Mouse (Mus musculus) intestine, postnatal 0 days (tissue): ENCODE data around the gene Mcoln2. TPM values are rescaled to one million over a fixed set of nuclear protein-coding genes. Genes with fewer than 3 reads are reported as not detected.

Source experiments
- ATAC-seq: fragments of 200-750 bp; cut with Nextera tagmentation; 2 replicates; pipeline ENCODE4 v1.8.0; 2017; ENCODE audit warnings: mild to moderate bottlenecking, moderate TSS enrichment, moderate library complexity
- H3K27ac ChIP-seq: fragments of 300-500 bp; sonication (generic); 2 replicates; pipeline ENCODE4 v1.5.1; 2014; ENCODE audit warnings: mild to moderate bottlenecking, low read depth, low read length, moderate library complexity
- H3K27me3 ChIP-seq: fragments of 300-500 bp; sonication (generic); replicated peaks from 2 replicates; pipeline ENCODE4 v1.6.1; 2014; ENCODE audit warnings: low read length, mixed read lengths; ENCODE audit not compliant: control insufficient read depth, insufficient read depth
- H3K36me3 ChIP-seq: fragments of 300-500 bp; sonication (generic); 2 replicates; pipeline ENCODE4 v1.6.1; 2014; ENCODE audit warnings: mild to moderate bottlenecking, moderate library complexity; ENCODE audit not compliant: control insufficient read depth, insufficient read depth
- H3K4me1 ChIP-seq: fragments of 300-500 bp; sonication (generic); replicated peaks from 2 replicates; pipeline ENCODE4 v1.6.1; 2014; ENCODE audit warnings: antibody characterized with exemption, low read length, mixed read lengths; ENCODE audit not compliant: control insufficient read depth, insufficient read depth
- H3K4me2 ChIP-seq: fragments of 300-500 bp; sonication (generic); replicated peaks from 2 replicates; pipeline ENCODE4 v1.6.1; 2014; ENCODE audit warnings: low read depth, mild to moderate bottlenecking, moderate library complexity
- H3K4me3 ChIP-seq: fragments of 300-500 bp; sonication (generic); 2 replicates; pipeline ENCODE4 v1.5.1; 2014; ENCODE audit warnings: low read depth, low read length
- H3K9ac ChIP-seq: fragments of 300-500 bp; sonication (generic); 2 replicates; pipeline ENCODE4 v1.6.1; 2014; ENCODE audit warnings: mild to moderate bottlenecking, low read depth, low read length
- H3K9me3 ChIP-seq: fragments of 300-500 bp; sonication (generic); 2 replicates; pipeline ENCODE4 v1.6.1; 2016; ENCODE audit warnings: mixed run types; ENCODE audit not compliant: control insufficient read depth
- CTCF ChIP-seq: sonication (generic); IDR thresholded peaks from 2 replicates; pipeline ENCODE4 v1.5.1; 2016; ENCODE audit warnings: low read depth, mild to moderate bottlenecking, control low read depth, antibody characterized with exemption, moderate library complexity
- WGBS: fragments of 180-500 bp; shearing (Covaris S2); extraction: QIAGEN DNeasy Blood & Tissue Kit; methylation state at CpG from one replicate; pipeline ENCODE4 v1.1.7; 2014; 5-methylcytosine and 5-hydroxymethylcytosine counted together
- polyA plus RNA-seq: library from polyadenylated mRNA; unstranded; fragments of >200 nt; fragmentation: Nextera tagmentation; extraction: Ambion mirVana; gene quantifications from 2 replicates; pipeline ENCODE4 v1.2.1, GENCODE M21; 2015

Mcoln2 gene
- polyA plus RNA-seq, 1 experiment from 2014 or later, result 6.4 TPM

DNA sequence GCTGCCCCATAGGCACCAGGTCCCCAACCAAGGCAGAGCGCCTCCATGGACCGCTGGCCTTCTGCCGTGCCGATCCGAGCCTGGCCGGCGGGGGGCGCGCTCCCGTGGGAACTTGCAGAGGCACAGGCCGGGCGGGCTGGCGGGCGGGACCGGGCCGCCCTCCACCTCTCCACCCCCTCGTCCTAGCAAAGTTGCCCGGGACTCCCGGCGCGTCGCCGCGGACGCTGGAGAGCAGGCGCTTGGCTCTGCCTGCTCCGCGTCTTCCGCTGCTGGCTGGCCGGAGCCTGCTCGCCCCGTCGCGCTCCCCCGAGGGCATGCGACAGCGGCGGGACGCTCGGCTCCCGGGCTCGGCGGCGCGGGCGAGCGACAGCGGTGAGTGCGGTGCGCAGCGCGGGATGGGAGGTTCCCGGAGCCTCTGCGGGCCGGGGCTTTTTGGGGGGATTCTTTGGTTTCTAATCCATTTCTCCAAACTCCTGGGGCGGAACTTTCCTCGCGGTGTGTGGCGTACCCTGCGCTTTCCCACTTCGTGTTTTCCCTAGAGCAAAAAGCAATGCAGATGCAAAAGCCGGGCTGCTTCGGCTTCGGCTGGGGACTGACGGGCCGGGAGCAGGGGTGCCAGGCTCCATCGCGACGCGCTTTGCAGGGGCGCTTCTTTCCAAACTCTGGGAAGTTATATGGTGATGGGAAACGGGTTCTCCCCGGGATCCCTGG, 71.3 kb downstream of the Mcoln2 start, which contains the start of gene Lpar3:
Lpar3 (plus strand) TSS at position 188 of the 711 bp plus-strand sequence.
- Histone ChIP-seq H3K27ac (peak within 1 kb of the TSS; percentile 43; the same call in 1 of the 2 replicates), H3K4me3 (peak within 1 kb of the TSS; percentile 56), H3K9ac (peak within 1 kb of the TSS; percentile 53), H3K4me1 (0 out of 2 replicates have a peak, but pooled peaks cover 8% of the 10 kb centered on the region), H3K9me3 (no peaks in the 10 kb centered on the region), H3K36me3 (no peaks in the 10 kb centered on the region), H3K4me2 (peak within 1 kb of the TSS; percentile 87), H3K27me3 (peaks cover 12% of the 10 kb centered on the region)
- under 1% methylated on average over 72 of the region's 73 CpGs for WGBS
- peak; percentile 86 for TF ChIP-seq CTCF
- ATAC-seq, result peak; percentile 83

DNA sequence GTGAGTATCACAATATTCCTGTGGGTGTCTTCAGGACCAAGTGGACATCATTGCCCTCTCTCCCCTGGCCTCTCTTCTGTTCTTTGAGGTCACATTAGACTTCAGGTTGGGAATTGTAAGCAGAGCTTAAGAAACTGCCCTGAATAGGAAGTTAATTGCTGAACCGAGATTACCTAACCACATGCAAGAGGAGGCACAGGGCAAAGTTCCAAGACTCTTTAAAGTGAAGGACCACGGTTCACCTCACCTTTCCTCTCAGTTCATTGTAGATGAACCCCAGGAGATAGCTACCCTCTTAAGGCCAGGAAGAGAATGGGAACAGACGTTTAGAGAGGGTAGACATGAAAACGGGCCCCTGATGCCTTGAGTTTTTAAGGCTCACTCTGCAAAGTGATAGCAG, 74.6 kb downstream of the Mcoln2 start:
- Histone ChIP-seq H3K36me3 (no peaks in the 10 kb centered on the region), H3K9ac (no peak overlapping the region), H3K4me3 (no peak overlapping the region), H3K4me1 (0 out of 2 replicates have a peak, but pooled peaks cover 8% of the 10 kb centered on the region), H3K4me2 (no peak overlapping the region), H3K27ac (peak overlapping the region; percentile 62), H3K9me3 (no peaks in the 10 kb centered on the region), H3K27me3 (peaks cover 12% of the 10 kb centered on the region)
- no peak for TF ChIP-seq CTCF
- WGBS, result 36% methylated on average over 4 of the region's 4 CpGs
- ATAC-seq, result peak; percentile 59

DNA sequence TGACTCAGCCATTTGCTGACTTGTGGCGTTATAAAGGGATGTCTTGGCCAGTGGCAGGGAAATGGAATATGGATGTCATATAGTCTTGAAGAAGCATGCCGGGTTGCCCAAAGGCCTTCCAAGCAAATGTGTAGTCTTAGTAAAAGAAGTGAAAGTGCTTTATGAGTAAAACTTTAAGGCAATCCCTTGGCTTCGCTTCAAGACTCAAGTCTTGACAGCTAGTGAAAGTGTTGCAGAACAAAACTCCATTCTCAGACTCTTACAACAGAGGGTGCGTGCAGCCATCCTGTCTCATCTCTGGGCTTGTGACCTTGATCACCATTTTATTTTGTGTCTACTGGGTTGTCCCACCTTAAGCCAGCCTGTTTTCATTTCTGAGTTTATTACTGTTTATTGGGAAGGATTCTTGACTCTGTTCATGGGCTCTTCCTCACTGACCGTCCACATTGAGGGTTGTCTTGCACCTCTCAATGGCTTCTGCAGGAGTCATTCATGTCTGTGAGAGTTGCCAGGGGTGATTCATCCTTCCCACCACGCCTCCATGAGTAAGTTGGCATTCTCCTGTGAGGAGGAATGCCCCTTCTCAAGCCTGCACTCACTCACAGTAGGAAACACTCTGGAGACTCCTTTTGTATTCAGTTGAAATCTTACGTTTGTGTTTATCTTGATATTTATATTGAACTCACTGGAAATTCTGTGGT, 75.6 kb downstream of the Mcoln2 start:
- Histone ChIP-seq H3K4me1 (0 out of 2 replicates have a peak, but pooled peaks cover 8% of the 10 kb centered on the region), H3K4me3 (no peak overlapping the region), H3K27me3 (peaks cover 12% of the 10 kb centered on the region), H3K9me3 (no peaks in the 10 kb centered on the region), H3K4me2 (no peak overlapping the region), H3K27ac (no peak overlapping the region), H3K36me3 (no peaks in the 10 kb centered on the region), H3K9ac (no peak overlapping the region)
- 74% methylated on average over 7 of the region's 7 CpGs for WGBS
- no peak for TF ChIP-seq CTCF
- no peak for ATAC-seq

DNA sequence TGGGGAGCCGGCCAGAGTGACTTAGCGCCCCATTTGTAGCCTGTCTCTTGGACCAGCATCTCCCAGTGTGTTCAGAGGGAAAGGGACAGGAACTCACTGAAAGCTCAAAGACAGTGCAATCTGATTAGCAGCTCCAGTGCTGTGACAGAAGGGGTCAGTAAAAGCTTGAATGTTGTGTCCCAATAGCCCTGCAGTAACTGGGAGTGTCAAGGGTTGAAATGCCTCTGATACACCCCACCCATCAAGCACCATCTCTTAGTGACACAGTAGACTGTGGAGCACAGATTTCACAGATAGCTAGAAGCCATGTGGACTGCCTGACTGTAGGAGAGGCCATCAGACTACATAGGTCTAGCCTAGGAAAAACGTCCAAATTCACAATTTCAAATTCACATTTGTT, 77.8 kb downstream of the Mcoln2 start:
- H3K9me3 ChIP-seq, result no peaks in the 10 kb centered on the region
- H3K4me2 ChIP-seq, result no peak overlapping the region
- H3K4me3 ChIP-seq, result no peak overlapping the region
- TF ChIP-seq CTCF, result peak; percentile 52
- no peak overlapping the region for H3K9ac ChIP-seq
- H3K4me1 ChIP-seq, result 0 out of 2 replicates have a peak, but pooled peaks cover 8% of the 10 kb centered on the region
- 0 out of 2 replicates have a peak, but pooled peaks cover 1% of the 10 kb centered on the region for H3K27me3 ChIP-seq
- ATAC-seq, result no peak
- H3K36me3 ChIP-seq, result no peaks in the 10 kb centered on the region
- WGBS, result 60% methylated on average over 3 of the region's 3 CpGs
- no peak overlapping the region for H3K27ac ChIP-seq

DNA sequence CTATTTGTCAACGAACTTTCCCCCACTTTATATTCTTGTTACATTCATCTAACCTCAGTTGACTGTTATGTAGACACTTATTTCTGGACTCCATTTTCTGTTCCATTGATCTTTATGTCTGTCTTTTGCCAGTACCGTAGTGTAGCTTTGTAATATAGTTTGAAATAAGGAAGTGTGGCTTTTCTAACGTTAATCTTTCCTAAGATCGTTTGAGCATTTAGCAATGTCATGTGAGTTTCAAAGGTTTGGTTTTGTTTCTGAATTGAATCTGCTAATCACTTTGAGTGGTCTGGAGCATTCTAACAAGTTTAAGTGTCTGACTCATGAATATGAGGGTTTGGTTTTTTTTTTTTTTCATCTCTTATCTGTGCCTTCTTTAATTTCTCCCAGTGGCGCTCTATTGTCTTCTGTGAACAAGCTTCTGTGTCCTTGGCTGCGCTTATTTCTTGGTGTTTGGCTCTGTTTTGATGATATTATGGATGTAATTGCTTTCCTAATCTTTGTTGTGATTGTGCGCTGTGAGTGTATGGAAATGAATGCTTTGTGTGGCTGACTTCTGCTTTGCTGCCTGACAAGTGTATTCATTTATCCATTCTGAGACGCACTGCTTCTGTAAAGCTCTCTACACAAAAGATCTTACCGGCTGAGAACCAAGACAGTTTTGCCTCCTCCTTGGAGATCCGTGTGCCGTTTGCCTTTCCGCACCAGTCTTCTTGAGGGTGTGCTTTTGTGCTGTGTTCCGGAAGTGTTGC, 79.1 kb downstream of the Mcoln2 start:
- 71% methylated on average over 13 of the region's 13 CpGs for WGBS
- H3K9me3 ChIP-seq, result no peaks in the 10 kb centered on the region
- no peak overlapping the region for H3K9ac ChIP-seq
- H3K4me1 ChIP-seq, result 0 out of 2 replicates have a peak, but pooled peaks cover 8% of the 10 kb centered on the region
- H3K27me3 ChIP-seq, result no peaks in the 10 kb centered on the region
- H3K36me3 ChIP-seq, result no peaks in the 10 kb centered on the region
- H3K4me3 ChIP-seq, result no peak overlapping the region
- H3K4me2 ChIP-seq, result no peak overlapping the region
- no peak overlapping the region for H3K27ac ChIP-seq
- TF ChIP-seq CTCF, result no peak
- ATAC-seq, result no peak

DNA sequence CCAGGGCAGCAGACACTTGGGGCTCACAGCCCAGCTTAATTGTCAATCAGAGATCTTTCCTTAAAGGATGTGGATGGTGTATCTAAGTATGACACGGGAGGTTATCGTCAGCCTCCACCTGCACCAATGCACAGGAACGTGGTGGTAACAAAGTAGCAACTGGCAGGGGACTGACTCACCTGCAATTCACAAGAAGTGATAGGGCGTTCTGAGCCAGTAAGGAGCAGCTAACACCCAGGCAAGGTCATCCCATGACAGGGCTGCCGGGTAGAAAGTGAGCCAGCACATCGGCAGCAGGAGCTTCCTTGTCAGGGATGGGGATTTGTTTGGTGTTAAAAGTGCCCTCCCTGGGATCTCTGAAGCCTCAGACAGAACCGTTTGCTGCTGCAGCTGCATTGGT, 83.1 kb downstream of the Mcoln2 start:
- Histone ChIP-seq H3K4me3 (no peak overlapping the region), H3K36me3 (no peaks in the 10 kb centered on the region), H3K27me3 (no peaks in the 10 kb centered on the region), H3K9me3 (no peaks in the 10 kb centered on the region), H3K9ac (no peak overlapping the region), H3K4me1 (no peaks in the 10 kb centered on the region), H3K4me2 (no peak overlapping the region), H3K27ac (no peak overlapping the region)
- ATAC-seq, result peak; percentile 58; the same call in 1 of the 2 replicates
- TF ChIP-seq CTCF, result no peak
- 35% methylated on average over 7 of the region's 7 CpGs for WGBS
